Mouse (Mus musculus) inflammation-experienced regulatory T-cells, adult 6 months (primary cell): Measurements from ENCODE around the gene Susd2. TPM values are rescaled to one million over a fixed set of nuclear protein-coding genes. Genes with fewer than 3 reads are reported as not detected.

Experiments used
- ATAC-seq: one replicate; pipeline ENCODE4 v1.8.0; 2017
- polyA plus RNA-seq, 3 experiments: library from polyadenylated mRNA; unstranded; fragments of 100-300 nt; shearing (Covaris generic); gene quantifications; one replicate each; pipeline ENCODE4 v1.2.1; 2017

Gene Susd2
- polyA plus RNA-seq, 3 experiments from 2014 or later, result 12.4 to 23.2 (median 19.2) TPM

GRCm38 (mm10) chr10:75616044-75616443, 27.8 kb downstream of the Susd2 start:
- ATAC-seq, result no peak

GRCm38 (mm10) chr10:75610486-75610885, 33.3 kb downstream of the Susd2 start:
- no peak for ATAC-seq

- ATAC-seq, result no peak
These were observed 34.8 kb downstream of the Susd2 start for GRCm38 (mm10) chr10:75608975-75609374.

- ATAC-seq, result no peak
These were observed 36.6 kb downstream of the Susd2 start for GRCm38 (mm10) chr10:75607253-75607652.

DNA sequence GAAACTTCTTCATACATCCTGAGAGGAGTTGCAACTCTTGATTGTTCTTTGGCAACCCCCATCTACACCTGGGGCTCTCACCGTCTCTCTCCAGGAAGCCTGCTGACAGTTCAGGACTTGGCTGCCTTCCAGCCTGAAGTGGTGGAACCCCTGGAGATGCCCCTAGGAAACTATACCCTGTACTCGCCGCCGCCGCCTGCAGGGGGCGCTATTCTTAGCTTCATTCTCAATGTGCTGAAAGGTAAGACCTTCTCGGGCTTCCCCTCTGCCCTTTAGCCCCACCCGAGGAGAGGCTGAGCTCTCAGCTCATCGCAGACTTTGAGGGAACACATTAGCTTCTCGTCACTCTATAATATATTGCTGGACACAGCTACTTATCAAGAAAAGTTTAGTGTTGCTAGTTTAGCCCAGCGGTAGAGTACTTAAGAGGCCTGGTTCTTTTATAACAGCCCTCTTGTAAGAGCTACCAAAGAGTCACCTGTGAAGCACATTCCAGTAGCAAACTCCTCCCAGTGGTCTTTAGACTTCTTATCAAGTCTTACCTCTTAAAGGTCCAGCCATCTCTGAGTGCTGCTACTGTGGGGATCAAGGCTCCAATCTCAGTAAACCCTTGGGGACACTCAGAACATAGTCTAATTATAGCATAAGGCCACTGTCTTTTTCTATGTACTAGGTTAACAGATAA, 38.5 kb downstream of the Susd2 start:
- ATAC-seq, result no peak

GRCm38 (mm10) chr10:75600189-75600730, 43.5 kb downstream of the Susd2 start:
- no peak for ATAC-seq

- no peak for ATAC-seq
These were observed 47.8 kb downstream of the Susd2 start for GRCm38 (mm10) chr10:75595981-75596380.

- no peak for ATAC-seq
These were observed 51.2 kb downstream of the Susd2 start for GRCm38 (mm10) chr10:75592585-75592984.

DNA sequence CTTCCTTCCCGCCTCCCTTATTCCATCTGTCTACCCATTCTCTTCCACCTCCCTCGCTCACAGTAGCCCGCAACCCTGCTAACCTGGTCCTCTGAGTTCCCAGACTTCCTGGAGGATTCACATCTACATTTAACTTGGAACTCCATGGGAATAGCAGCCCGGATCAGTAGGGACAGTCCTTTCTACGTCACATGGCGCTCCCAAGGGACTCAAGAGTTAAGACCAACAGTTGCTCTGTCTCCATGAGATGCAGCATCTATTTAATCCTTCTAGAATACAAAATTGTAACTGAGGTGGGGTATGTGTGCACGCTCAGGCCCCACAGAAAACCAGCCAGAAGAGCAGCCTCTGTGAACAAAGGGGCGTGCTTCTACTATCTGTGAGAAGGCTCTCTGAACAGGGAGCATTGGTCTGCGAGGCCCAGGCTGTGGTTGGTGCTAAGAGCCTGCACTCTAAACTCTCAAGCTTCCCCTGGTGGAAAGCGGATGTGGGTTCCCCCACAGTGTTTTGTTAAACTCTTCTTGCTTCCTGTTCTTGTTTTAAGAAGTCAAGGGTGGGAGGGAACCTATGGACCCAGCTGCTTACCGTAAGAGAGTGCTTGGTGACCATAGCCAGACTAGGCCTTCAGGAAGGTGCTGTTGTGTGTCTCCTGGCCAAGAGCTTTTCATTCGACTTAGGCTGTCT, 52.5 kb downstream of the Susd2 start:
- ATAC-seq, result peak; percentile 99

DNA sequence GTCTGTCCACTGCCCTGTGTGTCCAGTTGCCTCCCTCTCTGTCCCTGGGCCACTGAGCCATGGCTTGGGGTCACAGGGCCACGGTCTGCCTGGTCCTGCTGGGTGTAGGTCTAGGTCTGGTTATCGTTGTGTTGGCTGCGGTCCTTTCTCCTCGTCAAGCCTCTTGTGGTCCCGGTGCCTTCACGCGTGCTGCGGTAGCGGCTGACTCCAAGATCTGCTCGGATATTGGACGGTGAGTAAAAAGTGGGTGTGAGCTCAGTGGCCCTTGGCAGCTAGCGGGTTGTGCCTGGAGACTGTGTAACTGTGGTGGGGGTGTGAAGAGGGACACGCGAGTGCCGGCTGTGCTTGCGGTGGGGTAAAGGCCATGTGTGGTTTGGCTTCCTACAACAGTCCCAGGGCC, 54.2 kb downstream of the Susd2 start:
- no peak for ATAC-seq

DNA sequence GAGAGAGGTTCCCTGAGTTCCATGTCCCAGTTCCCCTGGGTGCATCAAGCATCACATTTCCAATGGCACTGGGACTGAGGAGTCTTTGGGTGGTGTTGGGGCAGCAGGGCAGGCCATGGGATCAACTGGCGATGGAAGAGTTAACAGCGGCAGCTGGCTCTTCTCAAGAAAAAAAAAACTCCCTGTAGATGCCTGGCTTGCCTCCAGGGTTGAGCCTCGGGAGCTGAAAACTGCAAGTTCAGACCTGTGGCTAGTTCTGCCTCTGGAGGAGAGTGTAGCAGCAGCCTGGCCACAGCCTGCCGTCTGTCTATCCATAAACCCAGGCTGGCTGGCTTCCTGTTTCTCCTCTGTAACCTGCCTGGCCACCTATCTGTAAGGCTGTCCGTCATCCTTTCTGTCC, 54.7 kb downstream of the Susd2 start, which contains the start of gene Ggt5:
Ggt5 (plus strand) TSS at position 212 of the 400 bp plus-strand sequence.
- no peak for ATAC-seq

DNA sequence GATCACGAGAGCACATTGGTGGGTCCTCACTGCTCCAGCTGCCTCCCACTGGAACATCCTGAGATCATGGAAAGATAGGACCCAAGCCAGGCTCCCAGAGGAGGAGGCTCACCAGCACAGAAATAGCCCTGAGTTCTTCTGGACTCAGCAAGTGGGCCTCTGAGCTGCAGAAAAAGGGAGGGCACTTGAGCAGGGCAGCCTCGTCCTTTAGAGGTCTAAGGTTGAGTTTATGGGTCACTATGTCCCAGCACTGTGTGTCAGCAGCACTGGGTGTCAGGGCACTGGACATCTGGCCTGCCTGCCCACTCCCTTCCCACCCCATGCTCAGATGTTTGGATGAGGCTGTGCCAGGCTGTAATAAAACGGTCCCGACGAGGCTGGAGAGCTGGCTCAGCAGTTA, 55.5 kb downstream of the Susd2 start:
- no peak for ATAC-seq

GRCm38 (mm10) chr10:75587781-75588180, 56.0 kb downstream of the Susd2 start:
- no peak for ATAC-seq

Other genes with a start within 250 kb of the Susd2 start
- gene Upb1, start 242.9 kb downstream of the Susd2 start, polyA plus RNA-seq, result under 1 TPM; 0.21 to 0.59 (median 0.29) TPM
- 100 to 1,000 TPM; 134 to 236 (median 208) TPM for gene Snrpd3, start 126.5 kb downstream of the Susd2 start, polyA plus RNA-seq
- 10 to 100 TPM; 14.3 to 18.4 (median 17.1) TPM for gene Gucd1, start 126.0 kb downstream of the Susd2 start, polyA plus RNA-seq
- 1 to 10 TPM in 1 of 3 experiments, under 1 TPM in 2; 0.16 to 1.7 (median 0.47) TPM for gene Lrrc75b, start 83.7 kb downstream of the Susd2 start, polyA plus RNA-seq
- gene Ggt1, start 82.4 kb downstream of the Susd2 start, polyA plus RNA-seq, result 10 to 100 TPM in 1 of 3 experiments, 1 to 10 TPM in 1, under 1 TPM in 1; 0.26 to 15.4 (median 2.2) TPM
- gene Ggt5, start 54.7 kb downstream of the Susd2 start, polyA plus RNA-seq, result under 1 TPM; 0.29 to 0.45 (median 0.42) TPM
- 10 to 100 TPM; 24.8 to 27.1 (median 26.2) TPM for gene Cabin1, start 120.3 kb upstream of the Susd2 start, polyA plus RNA-seq
- 10 to 100 TPM; 63.4 to 95.0 (median 86.4) TPM for gene Ddt, start 129.4 kb upstream of the Susd2 start, polyA plus RNA-seq
- gene Gm20441, start 136.9 kb upstream of the Susd2 start, polyA plus RNA-seq, result not detected
- gene Gstt3, start 137.4 kb upstream of the Susd2 start, polyA plus RNA-seq, result 10 to 100 TPM in 1 of 3 experiments, 1 to 10 TPM in 2; 9.0 to 12.7 (median 9.3) TPM
- gene Gstt1, start 154.6 kb upstream of the Susd2 start, polyA plus RNA-seq, result 1 to 10 TPM; 1.7 to 3.6 (median 2.2) TPM
- not detected for gene Gstt4, start 178.5 kb upstream of the Susd2 start, polyA plus RNA-seq
- gene Gstt2, start 193.4 kb upstream of the Susd2 start, polyA plus RNA-seq, result 10 to 100 TPM; 52.2 to 69.9 (median 64.5) TPM
- gene Mif, start 216.2 kb upstream of the Susd2 start, polyA plus RNA-seq, result 100 to 1,000 TPM; 423 to 560 (median 495) TPM
- gene Derl3, start 249.4 kb upstream of the Susd2 start, polyA plus RNA-seq, result 1 to 10 TPM in 1 of 3 experiments, under 1 TPM in 2; 0.39 to 3.3 (median 0.73) TPM